Mouse (Mus musculus) mouse embryonic stem cell (cell line): ENCODE data around the gene Myof.

ENCODE experiments used
- in situ Hi-C, 2 experiments: fragments of 300-500 bp; cut with MboI; formaldehyde crosslinking; loops; 1 replicate in 1 of 2; 3 replicates in 1 of 2; pipeline ENCODE4 v1.14.3; 2019 to 2020; ENCODE audit warnings: low sequenced_read_pairs in 2 of 2, low pct_unique_long_range_greater_than_20kb in 1 of 2, mixed read lengths in 1 of 2; ENCODE audit not compliant: unreplicated experiment in 1 of 2

Gene Myof

DNA sequence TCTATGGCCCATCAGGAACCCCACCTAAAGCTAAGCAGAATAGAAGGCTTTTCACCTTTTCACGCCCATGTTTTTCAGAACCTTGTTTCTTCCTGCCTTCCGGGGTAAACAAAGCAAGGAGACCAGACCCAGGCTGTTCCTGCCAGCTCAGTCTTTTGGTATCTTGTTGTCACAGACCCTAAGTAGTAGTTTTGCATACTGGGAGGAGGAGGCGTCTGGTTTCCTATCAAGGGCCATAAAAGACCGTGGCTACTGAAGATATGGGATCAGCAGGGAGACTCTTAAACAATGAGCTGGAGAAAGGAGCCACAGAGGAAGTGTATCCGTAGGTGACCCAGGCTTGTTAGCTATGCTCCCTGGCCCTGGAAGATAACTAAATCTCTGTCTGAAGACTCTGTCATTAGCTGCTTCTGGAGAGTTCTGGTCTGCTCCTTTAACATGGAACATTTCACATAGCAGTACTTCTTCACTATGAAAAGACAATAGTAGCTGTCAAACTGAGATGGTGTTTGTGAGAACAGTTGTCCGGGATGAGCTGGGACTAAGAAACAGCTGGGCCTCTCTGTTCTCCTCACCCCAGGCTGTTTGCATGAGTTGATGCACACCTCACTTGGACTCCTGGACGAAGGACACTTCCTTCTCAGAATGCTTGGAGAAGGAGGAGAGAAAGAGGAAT is 184.8 kb downstream of the Myof start:
- in situ Hi-C loops, result no loop called here

DNA sequence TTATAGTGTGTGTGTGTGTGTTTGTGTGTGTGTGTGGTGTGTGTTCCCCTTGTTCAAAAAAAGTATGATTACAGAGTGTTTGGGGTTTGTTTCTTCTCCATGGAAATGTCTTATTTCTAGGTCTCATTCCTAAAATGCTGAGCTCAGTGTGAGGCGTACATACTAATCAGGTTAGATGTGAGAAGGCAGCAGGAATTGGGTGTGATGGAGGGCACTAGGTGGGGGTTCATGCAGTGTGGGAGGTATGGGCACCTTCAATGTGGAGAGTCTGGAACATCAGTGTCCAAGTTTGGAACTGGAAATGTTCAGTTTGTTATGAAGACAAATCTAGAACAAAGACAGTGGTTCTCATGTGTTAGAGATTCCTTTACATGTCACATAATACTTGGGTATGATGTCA is 191.3 kb downstream of the Myof start:
- in situ Hi-C loops, result no loop called here

DNA sequence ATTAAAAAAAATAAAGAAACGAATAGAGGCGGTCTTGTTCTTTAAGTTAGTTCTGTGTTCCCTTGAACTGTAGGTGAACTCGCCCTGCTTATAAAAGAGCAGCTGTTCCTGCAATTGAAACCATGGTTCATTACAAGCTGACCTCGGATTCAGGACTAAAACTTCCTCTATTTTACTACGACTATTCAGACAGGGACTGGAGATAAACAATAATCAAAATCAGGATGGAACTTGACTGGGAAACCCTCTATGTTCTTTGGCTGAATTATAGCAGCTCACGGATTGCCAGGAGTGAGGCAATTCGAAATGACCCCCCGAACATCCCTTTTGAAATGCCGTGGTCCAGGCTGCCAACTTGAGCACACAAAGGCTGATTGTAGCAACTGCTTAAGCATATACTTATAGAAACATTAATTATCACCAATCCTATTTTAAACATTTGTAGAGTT is 191.8 kb downstream of the Myof start:
- in situ Hi-C loops, result no loop called here
